Mouse (Mus musculus): ENCODE measurements at regions not wholly inside any gene's neighbourhood (a gene's known extent, or its start where the extent isn't known, plus 50 kb on each side); places are given as distances from the start of the nearest gene placed in this dataset.
A peak's percentile ranks its signal among the peaks of the same experiment; 100 is the strongest.

DNA sequence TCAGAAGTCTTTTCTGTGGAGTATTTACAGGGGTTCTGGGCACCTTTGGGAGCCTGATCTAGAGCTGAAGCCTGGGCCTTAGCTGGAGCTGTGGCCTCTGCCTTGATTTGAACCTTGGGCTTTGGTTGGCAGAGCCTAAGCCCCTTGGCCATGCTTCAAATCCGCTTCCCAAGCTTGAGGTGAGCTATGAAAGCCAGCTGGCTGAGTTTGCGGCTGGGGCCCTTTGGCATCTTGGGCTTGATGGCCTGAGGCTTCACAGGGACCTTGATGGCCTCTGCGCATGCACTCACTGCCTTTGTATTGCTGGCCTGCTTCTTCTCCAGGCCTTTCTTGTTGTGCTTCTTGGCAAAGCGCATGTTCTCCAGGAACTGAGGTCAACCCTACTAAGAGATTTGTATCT, 384.5 kb upstream of the Fam241a start:
- no peaks in the 10 kb centered on the region for H3K36me3 ChIP-seq (replicated peaks)
- 95% methylated on average over 4 of the region's 4 CpGs for WGBS
- H3K4me1 ChIP-seq, result no peaks in the 10 kb centered on the region
- H3K4me3 ChIP-seq, result no peak overlapping the region
- no peaks in the 10 kb centered on the region for H3K9me3 ChIP-seq
- no peaks in the 10 kb centered on the region for H3K27me3 ChIP-seq (replicated peaks; ENCODE audit: low read depth, poor library complexity, severe bottlenecking)
- DNase-seq (ENCODE audit: low spot score), result no peak
- no peak overlapping the region for H3K27ac ChIP-seq (replicated peaks)

DNA sequence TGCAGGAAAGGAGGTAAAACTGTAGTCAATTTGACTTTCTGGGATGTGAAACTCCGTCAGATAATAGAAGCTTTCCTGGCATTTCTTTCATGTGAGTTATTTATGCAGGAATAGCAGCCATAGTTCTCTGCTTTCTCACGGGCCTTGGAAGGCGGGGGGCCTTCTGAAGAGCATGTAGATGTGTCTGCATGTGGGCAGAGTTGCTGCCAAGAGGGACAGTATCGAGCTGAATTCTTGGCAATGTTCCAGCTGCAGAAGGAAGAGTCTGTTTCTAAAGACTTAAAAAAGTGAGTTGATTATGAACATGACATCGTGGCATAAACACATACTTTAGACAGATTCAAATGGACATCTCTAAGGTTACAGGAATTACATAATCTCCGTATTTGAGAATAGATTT, 374.5 kb upstream of the Fam241a start:
- Histone ChIP-seq H3K27ac (replicated peaks) (no peak overlapping the region), H3K4me1 (no peaks in the 10 kb centered on the region), H3K9me3 (no peaks in the 10 kb centered on the region), H3K36me3 (replicated peaks) (no peaks in the 10 kb centered on the region), H3K27me3 (replicated peaks; ENCODE audit: low read depth, poor library complexity, severe bottlenecking) (no peaks in the 10 kb centered on the region), H3K4me3 (no peak overlapping the region)
- 84% methylated on average over 6 of the region's 6 CpGs for WGBS
- DNase-seq (ENCODE audit: low spot score), result no peak

DNA sequence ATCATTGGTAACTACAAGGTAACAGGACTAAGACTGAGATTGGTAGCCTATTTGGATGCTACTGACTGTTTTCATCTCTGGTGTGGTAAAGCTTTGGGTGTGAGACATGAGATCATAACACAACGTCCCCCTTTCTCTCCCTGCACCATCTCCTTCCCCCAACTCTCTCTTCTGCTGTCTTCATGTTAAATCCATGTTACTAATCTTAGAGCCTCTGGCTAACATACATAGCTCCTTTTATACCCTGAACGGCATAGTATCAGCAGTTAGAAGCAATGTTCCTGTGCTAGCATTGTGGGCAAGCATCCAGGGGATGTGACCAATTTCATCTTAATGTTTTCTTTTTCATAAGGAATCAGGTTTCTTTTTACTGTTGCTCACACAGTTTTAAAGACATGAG, 365.1 kb upstream of the Fam241a start:
- no peaks in the 10 kb centered on the region for H3K4me1 ChIP-seq
- no peaks in the 10 kb centered on the region for H3K36me3 ChIP-seq (replicated peaks)
- H3K4me3 ChIP-seq, result no peak overlapping the region
- no peak for DNase-seq (ENCODE audit: low spot score)
- no peaks in the 10 kb centered on the region for H3K27me3 ChIP-seq (replicated peaks; ENCODE audit: low read depth, poor library complexity, severe bottlenecking)
- whole genome bisulfite sequencing, result 87% methylated on average over 2 of the region's 2 CpGs
- no peak overlapping the region for H3K27ac ChIP-seq (replicated peaks)
- H3K9me3 ChIP-seq, result no peaks in the 10 kb centered on the region

DNA sequence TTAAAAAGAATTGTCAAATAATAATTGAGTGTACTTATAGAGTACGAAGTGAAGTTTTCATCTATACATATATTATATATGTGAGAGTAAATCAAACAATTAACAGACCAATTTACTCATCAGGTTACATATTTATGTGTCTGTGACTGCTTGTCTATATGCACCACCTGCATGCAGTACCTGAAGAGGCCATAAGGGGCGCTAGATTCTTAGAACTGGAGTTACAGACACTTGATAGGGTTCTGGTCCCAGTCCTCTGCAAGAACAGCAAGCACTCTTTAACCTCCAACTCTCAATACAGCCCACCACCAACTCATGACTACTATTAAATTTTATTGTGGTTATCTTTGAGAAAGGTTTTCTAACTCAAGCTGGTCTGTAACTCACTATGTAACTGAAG, 351.7 kb upstream of the Fam241a start:
- H3K36me3 ChIP-seq (replicated peaks), result no peaks in the 10 kb centered on the region
- WGBS, result 69% methylated on average over 2 of the region's 2 CpGs

DNA sequence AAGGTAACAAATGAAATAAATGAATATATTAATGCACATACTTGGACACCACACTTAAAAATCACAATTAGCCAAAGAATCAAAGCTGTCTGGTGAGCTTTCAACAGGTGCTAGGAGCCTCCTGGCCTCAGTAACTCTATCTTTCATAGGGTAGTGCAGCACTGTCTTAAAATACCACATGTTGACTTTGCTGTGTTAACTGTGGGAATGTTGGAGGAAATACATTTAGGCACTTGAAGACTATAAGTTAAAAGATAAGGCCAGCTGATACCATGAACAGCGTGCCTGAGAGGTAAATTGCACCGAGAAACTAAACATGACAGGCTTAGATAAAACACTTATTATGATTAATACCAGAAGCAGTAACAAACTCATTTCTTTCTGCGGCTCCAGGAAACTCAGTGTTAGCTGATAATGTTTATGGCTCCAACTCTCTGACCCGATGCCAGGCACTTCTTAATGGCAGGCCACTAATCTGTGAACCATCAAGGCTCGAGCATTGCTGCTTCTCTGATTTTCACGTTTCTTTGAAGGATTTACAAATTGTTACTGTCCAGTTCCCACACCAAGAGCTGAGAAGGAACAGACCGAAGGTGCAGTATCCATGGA, 343.8 kb upstream of the Fam241a start:
- 84% methylated on average over 7 of the region's 7 CpGs for WGBS

More for the DNA sequence above, 351.7 kb upstream of the Fam241a start:
- Histone ChIP-seq H3K4me1 (no peaks in the 10 kb centered on the region), H3K4me3 (no peak overlapping the region), H3K27ac (replicated peaks) (no peak overlapping the region), H3K9me3 (0 out of 2 replicates have a peak, but pooled peaks cover 3% of the 10 kb centered on the region), H3K27me3 (replicated peaks; ENCODE audit: low read depth, poor library complexity, severe bottlenecking) (no peaks in the 10 kb centered on the region)
- no peak for DNase-seq (ENCODE audit: low spot score)

DNA sequence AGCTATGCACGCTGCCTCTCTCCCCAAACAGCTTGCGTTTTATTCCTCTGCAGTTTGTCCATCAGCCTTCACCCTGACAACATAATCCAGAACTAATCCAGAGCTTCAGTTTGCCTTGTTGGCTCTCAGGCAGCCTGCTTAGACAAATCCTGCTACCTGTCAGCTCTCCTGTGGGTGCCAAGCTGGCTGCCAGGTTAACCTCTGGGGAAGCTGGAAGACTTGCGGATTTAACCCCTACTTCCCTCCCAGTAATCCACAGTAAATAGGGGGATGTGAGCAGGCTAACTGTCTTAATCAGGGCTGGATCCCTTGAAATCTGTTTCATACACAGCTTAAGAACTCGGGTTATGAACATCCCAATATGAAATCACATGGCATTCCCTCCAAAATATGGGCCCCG, 334.3 kb upstream of the Fam241a start:
- no peaks in the 10 kb centered on the region for H3K9me3 ChIP-seq
- no peak overlapping the region for H3K4me3 ChIP-seq
- no peaks in the 10 kb centered on the region for H3K27me3 ChIP-seq (replicated peaks; ENCODE audit: low read depth, poor library complexity, severe bottlenecking)
- WGBS, result 82% methylated on average over 5 of the region's 5 CpGs
- DNase-seq (ENCODE audit: low spot score), result no peak
- no peak overlapping the region for H3K27ac ChIP-seq (replicated peaks)
- H3K4me1 ChIP-seq, result peaks cover 4% of the 10 kb centered on the region; the same call in 1 of the 2 replicates
- H3K36me3 ChIP-seq (replicated peaks), result no peaks in the 10 kb centered on the region

More for the DNA sequence above, 343.8 kb upstream of the Fam241a start:
- no peaks in the 10 kb centered on the region for H3K36me3 ChIP-seq (replicated peaks)
- no peak for DNase-seq (ENCODE audit: low spot score)
- no peak overlapping the region for H3K4me3 ChIP-seq
- H3K27ac ChIP-seq (replicated peaks), result no peak overlapping the region
- H3K9me3 ChIP-seq, result no peaks in the 10 kb centered on the region
- H3K4me1 ChIP-seq, result no peaks in the 10 kb centered on the region
- no peaks in the 10 kb centered on the region for H3K27me3 ChIP-seq (replicated peaks; ENCODE audit: low read depth, poor library complexity, severe bottlenecking)

DNA sequence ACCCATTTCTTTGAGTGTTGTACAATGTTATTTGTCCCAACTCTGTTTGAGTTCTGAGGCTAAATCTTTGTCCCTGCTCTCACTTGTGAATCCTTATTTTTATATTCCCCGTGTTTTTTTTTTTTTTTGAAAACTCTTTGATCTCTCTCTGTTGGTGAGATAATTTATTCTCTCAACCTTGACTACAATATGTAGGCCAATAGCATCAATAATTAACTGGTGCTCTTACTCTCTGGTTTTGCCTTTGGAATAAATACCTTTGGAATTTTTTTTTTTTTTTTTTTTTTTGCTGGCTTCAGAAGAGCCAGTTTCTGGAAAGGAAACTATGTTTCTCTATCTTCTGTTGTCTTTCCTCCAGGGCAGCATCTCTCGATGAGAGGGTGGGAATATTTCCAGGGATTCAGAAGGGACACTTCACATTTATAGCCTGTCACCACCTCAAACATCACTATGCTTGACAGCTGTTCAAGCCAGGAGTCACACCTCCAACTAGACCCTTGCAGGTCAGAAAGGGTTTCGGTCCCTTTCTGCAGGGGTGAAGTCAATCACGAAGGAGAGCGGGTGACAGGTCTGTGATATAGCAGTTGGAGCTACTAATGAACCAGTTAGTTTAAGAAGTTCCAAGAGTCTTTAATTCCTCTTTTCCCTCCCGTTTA, 330.9 kb upstream of the Fam241a start:
- Histone ChIP-seq H3K27me3 (replicated peaks; ENCODE audit: low read depth, poor library complexity, severe bottlenecking) (no peaks in the 10 kb centered on the region), H3K36me3 (replicated peaks) (no peaks in the 10 kb centered on the region), H3K9me3 (no peaks in the 10 kb centered on the region), H3K4me3 (no peak overlapping the region), H3K4me1 (peaks cover 6% of the 10 kb centered on the region), H3K27ac (replicated peaks) (no peak overlapping the region)
- 82% methylated on average over 6 of the region's 6 CpGs for WGBS
- DNase-seq (ENCODE audit: low spot score), result no peak

DNA sequence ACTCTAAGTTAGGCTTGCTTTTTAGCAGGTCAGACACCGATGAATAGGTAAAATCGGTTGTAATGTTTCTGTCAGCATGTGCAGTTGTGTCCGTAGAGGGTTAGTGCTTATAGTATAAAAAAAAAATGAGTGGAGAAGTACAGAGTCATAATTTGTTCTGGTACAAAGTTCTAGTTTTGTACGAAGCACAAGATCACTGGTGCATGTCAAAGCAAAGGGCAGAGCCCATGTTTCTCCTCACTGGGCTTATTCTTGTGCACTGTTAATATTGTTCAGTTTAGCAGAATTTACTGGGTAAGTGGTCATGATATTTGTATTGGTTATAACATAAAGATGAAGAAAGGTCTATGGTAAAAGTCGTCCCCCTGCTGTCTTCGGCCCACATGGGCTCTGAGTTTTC, 330.4 kb upstream of the Fam241a start:
- H3K36me3 ChIP-seq (replicated peaks), result no peaks in the 10 kb centered on the region
- no peak overlapping the region for H3K27ac ChIP-seq (replicated peaks)
- H3K4me1 ChIP-seq, result peaks cover 5% of the 10 kb centered on the region
- DNase-seq (ENCODE audit: low spot score), result no peak
- no peaks in the 10 kb centered on the region for H3K27me3 ChIP-seq (replicated peaks; ENCODE audit: low read depth, poor library complexity, severe bottlenecking)
- no peaks in the 10 kb centered on the region for H3K9me3 ChIP-seq
- WGBS, result 94% methylated on average over 6 of the region's 6 CpGs
- H3K4me3 ChIP-seq, result no peak overlapping the region

DNA sequence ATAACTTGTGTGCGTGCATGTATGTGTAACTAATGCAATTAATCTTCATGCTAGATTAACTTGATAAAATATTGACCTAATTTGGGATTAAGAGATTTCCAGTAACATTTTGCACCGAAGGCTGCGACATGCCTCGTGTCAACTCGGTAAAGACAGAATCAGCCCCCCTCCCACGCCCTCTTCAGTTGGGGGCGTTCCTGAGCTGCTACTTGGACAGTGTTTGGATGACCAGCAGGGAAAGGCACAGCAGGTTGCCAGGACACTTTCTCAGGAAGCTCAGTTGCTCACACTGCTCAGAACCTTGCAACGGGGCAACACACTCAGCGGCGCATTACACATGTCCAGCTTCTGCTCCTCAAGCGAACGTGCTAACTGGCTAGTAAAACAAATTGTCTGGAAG, 326.2 kb upstream of the Fam241a start:
- Histone ChIP-seq H3K4me3 (no peak overlapping the region), H3K27me3 (replicated peaks; ENCODE audit: low read depth, poor library complexity, severe bottlenecking) (no peaks in the 10 kb centered on the region), H3K9me3 (no peaks in the 10 kb centered on the region), H3K4me1 (peaks cover 3% of the 10 kb centered on the region), H3K27ac (replicated peaks) (no peak overlapping the region), H3K36me3 (replicated peaks) (no peaks in the 10 kb centered on the region)
- DNase-seq (ENCODE audit: low spot score), result peak; percentile 23
- WGBS, result 47% methylated on average over 12 of the region's 12 CpGs

DNA sequence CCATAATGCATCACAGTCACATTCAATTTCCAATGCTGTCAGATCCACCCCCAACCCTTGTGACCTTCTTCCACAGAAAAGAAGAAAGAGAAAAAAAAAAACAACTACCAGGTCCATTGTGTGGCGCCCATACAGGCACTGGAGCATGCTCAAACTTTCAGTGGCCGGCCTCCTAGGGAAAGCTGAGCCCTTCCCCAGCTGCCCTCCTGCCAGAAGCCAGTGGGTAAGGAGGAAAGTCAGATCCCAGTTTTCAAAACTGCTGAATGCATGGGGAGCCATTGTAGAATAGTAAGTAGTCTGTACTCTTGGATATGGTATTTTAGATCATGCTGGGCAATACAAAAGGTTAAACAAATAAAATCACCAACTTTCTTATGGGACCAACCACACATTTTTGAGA, 325.5 kb upstream of the Fam241a start:
- no peaks in the 10 kb centered on the region for H3K27me3 ChIP-seq (replicated peaks; ENCODE audit: low read depth, poor library complexity, severe bottlenecking)
- no peaks in the 10 kb centered on the region for H3K36me3 ChIP-seq (replicated peaks)
- DNase-seq (ENCODE audit: low spot score), result no peak
- H3K4me3 ChIP-seq, result no peak overlapping the region
- 47% methylated on average over 2 of the region's 2 CpGs for WGBS
- H3K4me1 ChIP-seq, result peaks cover 3% of the 10 kb centered on the region
- H3K9me3 ChIP-seq, result no peaks in the 10 kb centered on the region
- no peak overlapping the region for H3K27ac ChIP-seq (replicated peaks)

DNA sequence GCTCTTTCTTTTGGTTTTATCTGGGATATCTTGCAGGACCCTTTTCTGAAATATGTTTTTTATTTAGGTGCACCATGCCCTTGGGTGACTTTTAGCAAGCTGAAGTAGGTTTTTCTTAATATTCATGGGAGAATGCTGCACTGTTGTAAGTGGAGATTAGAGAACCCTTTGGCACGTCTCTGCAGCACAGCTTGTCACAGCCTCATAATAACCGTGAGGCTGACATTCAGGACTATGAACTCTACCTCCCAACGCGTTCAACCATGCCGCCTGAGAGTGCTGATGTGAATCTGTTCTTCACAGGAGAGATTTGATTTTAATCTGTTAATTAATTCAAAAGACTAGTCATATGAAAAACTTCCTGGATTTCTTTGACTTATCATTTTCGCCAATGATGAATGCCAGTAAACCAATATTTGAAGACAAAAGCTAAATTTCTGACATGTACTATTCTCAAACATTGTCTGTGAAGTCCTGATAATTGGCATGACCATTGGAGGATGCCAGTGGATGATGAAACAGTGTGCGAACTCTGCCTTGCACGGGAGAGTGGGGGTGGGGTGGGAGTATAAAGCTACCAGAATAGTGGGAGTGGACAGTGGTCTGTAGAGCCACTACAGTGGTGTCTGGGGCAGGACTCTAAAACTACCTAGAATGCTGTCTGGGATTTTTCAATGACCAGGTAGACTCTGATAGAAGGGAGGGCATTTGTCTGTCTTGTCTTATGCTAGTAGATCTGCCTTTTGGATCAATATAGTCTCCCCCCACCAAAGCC, 324.8 kb upstream of the Fam241a start:
- Histone ChIP-seq H3K4me1 (peaks cover 3% of the 10 kb centered on the region), H3K4me3 (no peak overlapping the region), H3K27me3 (replicated peaks; ENCODE audit: low read depth, poor library complexity, severe bottlenecking) (no peaks in the 10 kb centered on the region), H3K9me3 (no peaks in the 10 kb centered on the region), H3K36me3 (replicated peaks) (no peaks in the 10 kb centered on the region), H3K27ac (replicated peaks) (no peak overlapping the region)
- whole genome bisulfite sequencing, result 86% methylated on average over 8 of the region's 8 CpGs
- no peak for DNase-seq (ENCODE audit: low spot score)

DNA sequence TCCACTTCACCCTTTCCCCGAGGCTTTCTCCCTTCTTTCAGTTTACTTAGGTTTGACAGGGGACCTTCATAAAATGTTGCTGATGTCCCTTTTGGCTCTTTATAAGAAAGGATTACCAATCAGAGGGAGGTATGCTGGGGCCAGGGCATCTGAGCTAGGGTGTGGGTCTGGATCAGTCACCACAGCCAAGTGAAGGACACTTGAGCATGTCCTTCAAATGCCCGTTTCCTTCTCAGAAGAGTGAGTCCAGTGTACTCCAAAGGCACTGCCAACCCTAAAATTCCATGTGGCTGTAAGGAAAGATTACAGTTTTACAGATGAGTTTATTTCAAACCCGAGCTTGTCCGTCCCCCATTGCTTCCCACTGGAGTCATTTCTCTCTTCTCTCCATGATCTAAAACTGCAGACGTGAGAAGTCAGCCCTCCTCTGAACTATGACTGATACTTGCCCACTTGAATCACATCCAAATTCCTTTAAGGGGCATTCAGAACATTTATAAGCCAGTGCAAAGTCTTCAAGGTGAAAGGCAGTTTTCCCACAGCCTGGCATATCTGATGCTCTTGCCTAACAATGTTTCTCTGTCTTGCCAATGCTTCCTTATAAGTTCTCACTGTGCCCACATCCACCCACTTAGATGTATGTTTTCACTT, 321.8 kb upstream of the Fam241a start:
- Histone ChIP-seq H3K27ac (replicated peaks) (no peak overlapping the region), H3K9me3 (no peaks in the 10 kb centered on the region)

More for the DNA sequence above, 321.8 kb upstream of the Fam241a start:
- no peak for DNase-seq (ENCODE audit: low spot score)
- 86% methylated on average over 5 of the region's 5 CpGs for WGBS
- H3K36me3 ChIP-seq (replicated peaks), result no peaks in the 10 kb centered on the region
- no peaks in the 10 kb centered on the region for H3K27me3 ChIP-seq (replicated peaks; ENCODE audit: low read depth, poor library complexity, severe bottlenecking)
- no peak overlapping the region for H3K4me3 ChIP-seq
- peaks cover 3% of the 10 kb centered on the region for H3K4me1 ChIP-seq

Measured in embryonic facial prominence, embryonic 10.5 days (tissue).